Mouse (Mus musculus) granulocyte monocyte progenitor cell, adult 5-6 weeks (primary cell): ENCODE results near the gene Syn3. TPM values are rescaled to one million over a fixed set of nuclear protein-coding genes. Genes with fewer than 3 reads are reported as not detected.
A peak's percentile ranks its signal among the peaks of the same experiment; 100 is the strongest.
"Not testable (repeated sequence)": the region's sequence is repeated elsewhere in the genome, so short reads cannot be mapped to it uniquely, and the experiment has no call there.

Experiments
- ATAC-seq: replicated peaks from 2 replicates; pipeline ENCODE4 v1.8.0; 2016; ENCODE audit warnings: mild to moderate bottlenecking, moderate TSS enrichment, inconsistent platforms; ENCODE audit not compliant: poor library complexity, severe bottlenecking
- total RNA-seq, 2 experiments: library from RNA; stranded (forward) in 1 of 2; stranded (reverse) in 1 of 2; fragments of 200-712, 200-1000 nt in 1 of 2; fragments of >200 nt in 1 of 2; fragmentation: Nextera tagmentation in 1 of 2; gene quantifications; 2 replicates each; pipeline ENCODE4 v1.2.3; 2014 to 2017

Syn3 gene
- total RNA-seq, 2 experiments from 2014 or later, result 0.15 to 0.31 TPM

GRCm38 (mm10) chr10:86134336-86134735, 364.4 kb downstream of the Syn3 start:
- no peak for ATAC-seq

GRCm38 (mm10) chr10:86132420-86132956, 366.2 kb downstream of the Syn3 start:
- no peak for ATAC-seq

- ATAC-seq, result no peak
These were observed 369.6 kb downstream of the Syn3 start for GRCm38 (mm10) chr10:86129046-86129445.

GRCm38 (mm10) chr10:86126478-86126877, 372.2 kb downstream of the Syn3 start:
- no peak for ATAC-seq

GRCm38 (mm10) chr10:86125421-86125820, 373.3 kb downstream of the Syn3 start:
- no peak for ATAC-seq

GRCm38 (mm10) chr10:86124115-86124514, 374.6 kb downstream of the Syn3 start:
- ATAC-seq, result peak; percentile 94

- ATAC-seq, result no peak
These were observed 375.5 kb downstream of the Syn3 start for GRCm38 (mm10) chr10:86123224-86123623.

- ATAC-seq, result not testable (repeated sequence)
These were observed 376.2 kb downstream of the Syn3 start for GRCm38 (mm10) chr10:86122456-86122855.

GRCm38 (mm10) chr10:86116268-86116667, 382.4 kb downstream of the Syn3 start:
- no peak for ATAC-seq

- ATAC-seq, result no peak
These were observed 384.3 kb downstream of the Syn3 start for GRCm38 (mm10) chr10:86114431-86114848.

- no peak for ATAC-seq
These were observed 389.9 kb downstream of the Syn3 start for GRCm38 (mm10) chr10:86108797-86109196.

- no peak for ATAC-seq
These were observed 391.0 kb downstream of the Syn3 start for GRCm38 (mm10) chr10:86107681-86108080.

- no peak for ATAC-seq
These were observed 394.7 kb downstream of the Syn3 start for GRCm38 (mm10) chr10:86103976-86104375.

- no peak for ATAC-seq
These were observed 398.3 kb downstream of the Syn3 start for GRCm38 (mm10) chr10:86100281-86100851.

- ATAC-seq, result no peak
These were observed 400.3 kb downstream of the Syn3 start for GRCm38 (mm10) chr10:86098363-86098762.

GRCm38 (mm10) chr10:86093109-86094035, 405.3 kb downstream of the Syn3 start:
- no peak for ATAC-seq

GRCm38 (mm10) chr10:86091919-86092318, 406.8 kb downstream of the Syn3 start:
- peak; percentile 71 for ATAC-seq

GRCm38 (mm10) chr10:86079921-86080320, 418.8 kb downstream of the Syn3 start:
- peak; percentile 53 for ATAC-seq

GRCm38 (mm10) chr10:86078761-86079160, 419.9 kb downstream of the Syn3 start:
- ATAC-seq, result no peak

- no peak for ATAC-seq
These were observed 421.4 kb downstream of the Syn3 start for GRCm38 (mm10) chr10:86077272-86077671.

- ATAC-seq, result no peak
These were observed 423.6 kb downstream of the Syn3 start for GRCm38 (mm10) chr10:86074971-86075711.
